Mouse (Mus musculus) bone marrow, adult 2 months (tissue): Measurements from ENCODE around the gene Kalrn.

Experiments
- CTCF ChIP-seq: fragments of 200-500 bp; IDR thresholded peaks from 2 replicates; pipeline ENCODE4 v1.5.1; 2011; ENCODE audit warnings: low read length, control low read depth; ENCODE audit not compliant: control insufficient read depth, insufficient read depth
- POLR2A ChIP-seq: fragments of 200-500 bp; IDR thresholded peaks from 2 replicates; pipeline ENCODE4 v1.6.1; 2011; ENCODE audit warnings: low read depth, mild to moderate bottlenecking, control low read depth, low read length, borderline replicate concordance; ENCODE audit not compliant: control insufficient read depth

DNA sequence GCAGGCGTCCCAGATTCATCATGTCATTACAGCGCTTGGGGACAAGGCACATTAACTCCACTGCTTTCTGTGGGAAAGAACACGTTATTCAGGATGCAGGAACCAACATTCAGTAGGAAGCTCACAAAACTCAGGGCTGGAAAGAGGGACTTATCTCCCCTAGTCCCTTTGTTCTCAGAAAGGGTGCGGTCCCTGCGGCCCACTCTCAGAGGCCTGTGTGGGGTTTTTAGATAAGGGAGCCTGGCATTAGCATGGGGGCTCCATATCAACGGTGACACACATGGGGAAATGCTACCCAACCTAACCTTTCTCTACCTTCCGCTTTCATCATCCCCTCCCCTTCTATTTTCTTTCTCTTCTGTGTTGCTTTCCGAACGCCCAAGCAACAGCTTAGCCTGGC is 541.8 kb downstream of the Kalrn start:
- no peak for TF ChIP-seq POLR2A
- TF ChIP-seq CTCF: no peak
